Mouse (Mus musculus): ENCODE measurements at regions not wholly inside any gene's neighbourhood (a gene's known extent, or its start where the extent isn't known, plus 50 kb on each side); places are given as distances from the start of the nearest gene placed in this dataset.

DNA sequence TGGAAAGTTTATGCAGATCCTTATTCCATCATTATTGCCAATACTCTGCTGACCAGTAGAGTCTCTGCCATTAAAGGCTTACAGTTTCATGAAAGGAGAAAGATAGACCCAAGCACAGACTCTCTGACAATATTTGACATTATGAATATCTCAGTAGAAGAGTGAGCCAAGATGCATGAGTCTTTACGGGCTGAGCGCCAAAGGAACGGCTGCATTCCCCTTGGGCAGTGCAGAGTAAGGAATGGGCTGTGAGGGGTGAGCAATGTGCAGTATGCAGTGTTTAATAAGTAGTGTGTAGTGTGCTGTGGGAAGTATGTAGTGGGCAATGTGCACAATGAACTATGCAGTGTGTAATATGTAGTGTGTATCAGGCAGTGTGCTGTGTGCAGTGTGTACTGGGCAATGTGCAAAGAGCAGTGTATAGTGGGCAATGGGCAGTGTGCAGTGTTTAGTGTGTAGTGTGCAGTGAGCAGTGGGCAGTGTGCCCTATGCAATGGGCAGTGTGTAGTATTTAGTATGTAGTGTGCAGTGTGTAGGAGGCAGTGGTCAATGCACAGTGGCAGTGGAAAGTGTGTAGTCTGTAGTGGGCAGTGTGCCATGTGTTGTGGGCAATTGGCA is 671.8 kb downstream of the 5730522E02Rik start:
- intact Hi-C loops (cut with DNase I) = no loop called here
- no peak for DNase-seq (ENCODE audit: extremely low spot score in 1 of 2, low spot score in 2 of 2)

DNA sequence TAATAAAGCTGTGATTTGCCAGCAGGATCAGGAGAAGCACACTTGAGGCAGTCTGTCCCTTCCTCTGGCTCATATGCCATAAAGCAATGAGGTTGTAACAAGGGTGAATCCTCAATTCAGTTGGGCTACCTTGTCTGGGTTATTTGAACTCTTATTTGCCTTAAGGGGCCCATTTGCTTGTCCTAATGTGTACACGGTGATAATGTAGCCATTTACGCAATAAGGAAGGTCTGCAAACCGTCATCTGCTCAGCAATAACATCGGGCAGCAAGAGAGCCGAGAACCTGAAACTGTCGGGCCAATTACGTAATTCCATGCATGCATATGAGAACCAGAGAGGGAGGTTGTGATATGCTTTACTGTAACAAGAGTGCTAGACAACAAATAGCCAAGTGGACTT is 674.5 kb downstream of the 5730522E02Rik start:
- intact Hi-C loops (cut with DNase I) = no loop called here
- no peak for DNase-seq (ENCODE audit: extremely low spot score in 1 of 2, low spot score in 2 of 2)

DNA sequence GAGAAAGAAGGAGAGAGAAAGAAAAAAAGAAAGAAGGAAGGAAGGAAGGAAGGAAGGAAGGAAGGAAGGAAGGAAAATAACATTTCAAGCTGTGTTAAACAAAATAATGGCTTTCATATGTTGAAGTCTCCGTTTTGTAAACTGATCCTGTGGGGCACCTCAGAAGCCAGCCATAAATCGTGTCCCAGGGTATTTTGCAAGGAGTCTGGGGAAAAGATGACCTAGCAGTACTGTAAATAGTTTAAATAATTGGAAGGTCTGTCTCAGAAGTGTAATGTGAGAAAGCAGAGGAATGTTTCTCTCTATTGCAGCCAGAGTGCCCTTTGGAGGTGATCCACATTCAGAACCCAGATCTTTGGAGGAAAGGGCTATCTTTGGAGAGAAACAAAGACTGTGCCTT is 677.5 kb downstream of the 5730522E02Rik start:
- intact Hi-C loops (cut with DNase I) = no loop called here
- DNase-seq (ENCODE audit: extremely low spot score in 1 of 2, low spot score in 2 of 2) = no peak

DNA sequence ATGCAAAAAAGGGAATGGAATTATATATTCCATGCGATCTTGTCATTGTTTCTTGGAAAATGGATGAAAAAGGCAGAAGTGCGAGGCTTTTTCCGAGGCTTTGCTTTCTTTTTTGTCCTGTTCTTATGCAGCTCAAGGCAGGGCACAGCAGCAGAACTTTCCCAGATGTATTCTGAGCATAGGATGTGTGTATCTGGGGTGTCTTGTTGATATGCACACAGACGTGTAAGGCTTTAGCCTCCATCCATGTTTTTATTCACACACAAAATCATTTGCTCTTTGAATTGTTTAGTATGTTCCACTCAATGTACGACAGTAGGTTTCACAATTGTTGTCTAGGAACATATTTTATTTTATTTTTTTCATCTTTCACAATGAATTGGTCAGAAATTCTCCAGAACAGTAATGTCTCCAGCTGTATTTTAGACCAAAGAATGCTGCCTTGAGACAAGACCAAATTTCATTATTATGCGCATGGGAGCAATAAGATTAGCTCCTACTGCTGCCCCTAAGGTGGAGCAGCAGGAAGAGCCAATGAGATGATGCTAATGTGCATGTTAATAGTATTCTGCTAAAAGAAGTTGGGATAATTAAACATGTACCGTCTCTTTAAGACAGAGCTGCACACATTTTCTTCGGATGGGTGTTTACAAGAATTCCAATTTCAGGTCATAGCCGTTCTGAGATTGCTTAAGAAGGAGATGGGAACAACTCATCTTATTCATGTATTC is 678.7 kb downstream of the 5730522E02Rik start:
- DNase-seq (ENCODE audit: extremely low spot score in 1 of 2, low spot score in 2 of 2) = no peak
- intact Hi-C loops (cut with DNase I) = no loop called here

DNA sequence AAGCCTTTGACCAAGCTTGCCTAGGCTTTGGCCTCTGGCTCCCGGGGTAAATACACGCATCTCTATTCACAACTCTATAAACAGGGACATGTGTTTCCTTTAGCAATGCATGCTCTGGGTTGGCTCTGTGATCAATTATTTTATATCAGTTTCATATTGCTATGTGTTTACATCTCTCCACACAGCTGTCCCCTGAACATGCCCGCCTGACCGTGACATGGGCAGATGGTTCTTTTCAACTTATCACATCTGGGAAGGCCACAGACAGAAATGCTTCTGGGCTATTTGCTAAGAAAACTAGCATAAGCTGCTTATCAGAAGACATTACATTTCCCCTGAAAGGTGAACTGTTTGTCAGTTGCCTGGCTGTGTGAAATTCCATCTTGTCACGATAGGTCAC is 682.5 kb downstream of the 5730522E02Rik start:
- DNase-seq (ENCODE audit: extremely low spot score in 1 of 2, low spot score in 2 of 2) = no peak
- intact Hi-C loops (cut with DNase I) = no loop called here

DNA sequence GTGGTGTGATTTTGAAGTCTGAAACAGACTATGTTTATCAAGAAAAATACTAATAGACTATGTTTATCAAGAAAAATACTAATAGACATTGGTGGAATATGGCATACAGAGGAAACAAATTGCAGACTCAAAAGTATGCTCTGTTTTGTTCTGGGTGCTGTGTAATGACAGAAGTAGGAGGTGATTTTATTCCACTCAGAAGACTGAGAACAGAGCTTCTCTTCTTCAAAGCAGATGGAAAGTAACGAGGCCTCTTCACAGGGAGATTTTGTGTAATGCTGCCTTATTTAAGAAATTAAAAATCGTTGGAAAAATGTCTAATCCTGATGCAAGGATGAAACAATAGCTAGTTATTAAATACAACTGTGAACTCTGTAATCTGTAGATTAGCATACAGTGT is 691.7 kb downstream of the 5730522E02Rik start:
- DNase-seq (ENCODE audit: extremely low spot score in 1 of 2, low spot score in 2 of 2) = no peak
- intact Hi-C loops (cut with DNase I) = no loop called here

DNA sequence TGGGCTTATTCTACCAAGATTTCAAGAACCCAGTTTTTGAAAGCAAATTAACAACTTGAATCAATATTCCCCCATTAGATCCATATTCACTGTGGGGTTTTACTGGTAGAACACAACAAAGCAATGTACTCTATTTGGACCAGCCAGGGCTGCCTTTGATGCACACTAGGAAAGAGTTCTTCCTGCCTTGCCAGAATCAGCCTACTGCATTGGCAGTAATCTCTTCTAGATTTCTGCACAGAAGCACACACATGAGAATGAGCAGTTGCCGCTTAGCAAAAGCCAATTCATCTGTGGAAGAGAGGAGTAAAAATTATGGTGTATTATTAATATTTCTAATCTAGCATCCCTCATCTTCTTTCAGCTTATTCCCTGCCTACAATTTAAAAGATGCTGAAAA is 692.4 kb downstream of the 5730522E02Rik start:
- DNase-seq (ENCODE audit: extremely low spot score in 1 of 2, low spot score in 2 of 2) = peak in 1 of 2 experiments; percentile 5

DNA sequence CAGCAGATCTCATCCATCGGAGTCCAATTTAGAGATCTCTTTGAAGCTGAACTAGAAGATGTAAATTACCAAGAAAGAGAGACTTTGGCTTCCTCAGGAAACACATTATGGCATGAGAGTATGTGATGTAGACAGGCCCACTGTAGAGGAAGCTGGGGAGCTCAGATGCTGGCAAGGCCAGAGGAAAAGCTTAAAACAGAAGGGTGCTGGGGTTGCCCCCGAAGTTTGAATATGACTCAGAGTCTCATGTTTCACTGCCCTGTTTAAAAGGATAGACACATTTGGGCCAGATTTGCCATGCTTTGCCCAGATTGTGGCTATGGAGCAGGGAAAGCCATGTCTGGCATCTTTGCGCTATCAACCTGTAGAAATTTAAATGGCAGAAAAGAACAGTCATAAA is 705.1 kb downstream of the 5730522E02Rik start:
- intact Hi-C loops (cut with DNase I) = no loop called here
- DNase-seq (ENCODE audit: extremely low spot score in 1 of 2, low spot score in 2 of 2) = no peak

More for the DNA sequence above, 692.4 kb downstream of the 5730522E02Rik start:
- intact Hi-C loops (cut with DNase I) = no loop called here

DNA sequence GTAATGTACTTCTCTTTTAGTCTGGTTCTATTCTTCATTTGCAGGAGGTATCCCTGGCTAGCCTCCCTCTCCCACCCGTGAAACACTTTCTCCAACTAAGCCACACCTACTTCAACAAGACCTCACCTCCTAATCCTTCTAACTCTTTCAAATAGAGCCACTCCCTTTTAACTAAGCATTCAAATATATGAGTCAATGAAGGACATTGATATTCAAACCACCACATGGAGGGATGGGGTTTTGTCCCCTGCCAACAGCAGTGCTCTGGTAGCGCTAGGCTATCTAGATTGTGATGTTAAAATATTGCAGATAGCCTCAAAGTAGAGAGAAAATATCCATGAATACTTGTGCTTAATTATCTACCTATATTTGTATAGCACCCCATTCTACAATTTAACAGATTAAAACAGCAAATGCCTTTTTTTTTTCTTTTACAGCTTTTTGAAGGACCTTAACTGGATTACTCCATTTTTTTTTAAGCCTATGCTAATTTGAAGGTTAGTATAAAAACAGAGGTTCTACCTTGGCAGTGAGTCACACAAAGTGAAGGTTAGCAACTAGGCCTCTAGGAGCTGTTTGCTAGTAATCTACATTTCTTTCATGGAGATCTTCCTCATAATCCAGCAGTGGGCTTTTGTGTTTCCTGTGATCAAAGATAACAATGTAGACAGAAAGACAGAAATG is 736.7 kb downstream of the 5730522E02Rik start:
- intact Hi-C loops (cut with DNase I) = no loop called here
- DNase-seq (ENCODE audit: extremely low spot score in 1 of 2, low spot score in 2 of 2) = no peak

DNA sequence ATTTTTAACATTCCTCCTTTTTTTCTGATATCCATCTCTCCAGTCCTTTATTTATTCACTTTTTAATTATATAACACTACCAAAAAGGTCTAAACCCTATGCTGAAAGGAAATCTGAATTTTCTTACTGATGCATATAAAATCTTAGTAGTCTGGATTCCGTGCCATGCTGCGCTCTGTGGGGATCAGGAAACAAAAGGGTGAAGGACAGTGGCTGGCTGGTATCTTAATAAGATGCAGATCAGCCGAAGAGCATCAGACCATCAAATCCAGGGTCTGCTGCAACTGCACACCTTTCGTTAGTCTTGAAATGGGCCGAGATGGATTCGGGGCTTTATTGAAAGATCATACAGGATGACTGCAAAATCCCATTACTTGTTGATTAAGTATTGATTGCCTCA is 740.7 kb downstream of the 5730522E02Rik start:
- intact Hi-C loops (cut with DNase I) = no loop called here
- no peak for DNase-seq (ENCODE audit: extremely low spot score in 1 of 2, low spot score in 2 of 2)

DNA sequence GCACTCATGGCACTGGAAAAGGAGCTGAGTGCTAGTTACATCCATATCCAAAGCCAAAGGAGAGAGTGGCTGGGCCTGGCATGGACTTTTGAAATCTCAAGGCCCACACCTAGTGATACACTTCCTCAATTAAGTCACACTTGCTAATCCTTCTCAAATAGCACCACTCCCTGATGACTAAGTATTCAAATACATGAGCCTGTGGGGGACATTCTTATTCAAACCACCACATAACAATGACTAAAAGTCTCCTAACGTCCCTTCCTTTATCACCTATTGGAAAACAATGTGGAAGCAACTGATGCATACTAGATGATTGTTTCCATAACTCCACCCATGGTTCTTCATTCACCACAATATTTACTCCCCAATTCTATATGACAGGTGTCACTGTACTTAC is 773.4 kb downstream of the 5730522E02Rik start:
- no peak for DNase-seq (ENCODE audit: extremely low spot score in 1 of 2, low spot score in 2 of 2)
- intact Hi-C loops (cut with DNase I) = no loop called here

DNA sequence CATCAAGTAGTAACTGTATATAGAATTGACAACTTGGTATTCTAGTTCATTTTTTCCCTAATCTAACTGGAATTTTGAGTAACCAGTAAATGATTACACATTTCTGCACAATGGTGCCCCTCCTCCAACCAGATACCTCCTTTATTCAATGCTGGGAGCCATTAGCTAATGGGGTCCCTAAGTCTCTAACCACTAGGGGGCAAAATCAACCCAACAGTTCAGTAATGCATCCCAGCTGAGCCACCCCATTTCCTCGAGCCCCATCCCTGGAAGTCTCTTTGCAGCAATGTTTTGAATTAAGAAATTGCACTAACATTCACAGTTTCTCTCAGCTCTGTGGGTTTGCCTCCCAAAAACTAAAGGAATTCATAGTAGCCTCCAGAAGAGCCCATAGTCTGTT is 774.9 kb downstream of the 5730522E02Rik start:
- no peak for DNase-seq (ENCODE audit: extremely low spot score in 1 of 2, low spot score in 2 of 2)
- intact Hi-C loops (cut with DNase I) = no loop called here

DNA sequence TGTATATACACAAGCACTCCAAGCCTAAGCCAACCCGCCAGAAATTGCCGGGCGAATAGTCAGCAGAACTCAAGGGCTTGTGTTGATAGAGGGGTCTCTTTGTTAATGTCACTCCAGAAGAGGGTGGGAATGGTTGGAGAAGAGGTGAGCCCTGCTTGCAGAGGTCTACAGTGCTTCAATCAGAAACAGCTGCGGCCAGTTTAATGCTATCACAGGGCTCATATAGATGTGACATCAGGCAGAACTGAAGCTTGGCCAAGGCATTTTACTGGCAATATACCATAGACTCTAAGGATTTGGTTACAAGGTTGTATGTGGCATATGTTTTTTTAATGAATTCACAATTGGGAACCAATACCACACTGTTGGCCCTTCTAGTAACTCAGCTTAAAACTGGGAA is 787.4 kb downstream of the 5730522E02Rik start:
- intact Hi-C loops (cut with DNase I) = no loop called here

DNA sequence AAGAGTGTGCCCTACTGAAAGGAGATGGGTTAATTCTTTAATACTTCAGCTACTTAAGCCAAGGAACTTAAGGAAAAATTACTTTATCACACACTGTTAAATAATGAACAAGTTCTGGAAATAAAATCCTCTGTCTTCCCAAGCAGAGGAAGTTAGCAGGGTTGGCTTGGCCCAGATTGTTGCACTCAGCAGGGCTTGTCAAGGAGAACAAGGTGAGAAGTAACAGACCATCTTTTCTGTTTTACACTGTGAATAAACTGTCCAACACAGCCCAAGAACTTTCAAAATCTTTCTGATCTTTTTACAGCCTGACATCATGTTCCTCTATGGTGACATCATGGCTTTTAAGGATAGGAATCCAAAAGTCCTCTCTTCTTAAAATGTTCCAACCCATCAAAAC is 789.1 kb downstream of the 5730522E02Rik start:
- DNase-seq (ENCODE audit: extremely low spot score in 1 of 2, low spot score in 2 of 2) = no peak
- intact Hi-C loops (cut with DNase I) = no loop called here

More for the DNA sequence above, 787.4 kb downstream of the 5730522E02Rik start:
- no peak for DNase-seq (ENCODE audit: extremely low spot score in 1 of 2, low spot score in 2 of 2)

DNA sequence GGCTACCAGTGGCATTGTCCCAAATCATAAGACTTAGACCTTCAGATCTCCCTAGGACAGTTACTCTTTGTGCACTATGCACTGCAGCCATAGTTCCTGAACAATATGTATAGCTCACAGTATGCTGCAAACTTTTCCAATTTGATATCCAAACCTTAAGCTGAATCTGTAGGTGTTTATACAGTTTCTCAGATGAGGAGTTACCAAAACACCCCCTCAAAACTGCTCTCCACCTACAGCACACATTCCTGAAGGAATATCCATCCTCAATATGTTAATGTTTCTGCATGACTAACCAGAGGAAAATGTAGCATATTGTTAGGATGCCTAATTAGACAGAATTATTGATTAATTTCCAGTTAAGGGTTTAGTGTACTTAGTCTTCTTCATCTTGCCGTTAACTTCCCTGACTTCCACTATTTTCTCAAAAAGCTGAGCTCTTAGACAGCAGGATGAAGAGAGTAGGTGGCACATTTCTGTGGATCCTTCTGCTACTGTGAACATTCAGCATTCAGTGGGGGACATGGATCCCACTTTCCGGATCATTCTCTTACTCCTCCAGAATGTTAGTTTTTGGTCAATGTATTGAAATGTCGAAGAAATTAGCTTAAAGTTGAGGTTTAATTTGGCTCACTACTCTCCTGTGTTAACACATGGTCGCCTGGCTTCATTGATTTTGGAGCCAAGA is 800.0 kb downstream of the 5730522E02Rik start:
- intact Hi-C loops (cut with DNase I) = no loop called here
- no peak for DNase-seq (ENCODE audit: extremely low spot score in 1 of 2, low spot score in 2 of 2)

DNA sequence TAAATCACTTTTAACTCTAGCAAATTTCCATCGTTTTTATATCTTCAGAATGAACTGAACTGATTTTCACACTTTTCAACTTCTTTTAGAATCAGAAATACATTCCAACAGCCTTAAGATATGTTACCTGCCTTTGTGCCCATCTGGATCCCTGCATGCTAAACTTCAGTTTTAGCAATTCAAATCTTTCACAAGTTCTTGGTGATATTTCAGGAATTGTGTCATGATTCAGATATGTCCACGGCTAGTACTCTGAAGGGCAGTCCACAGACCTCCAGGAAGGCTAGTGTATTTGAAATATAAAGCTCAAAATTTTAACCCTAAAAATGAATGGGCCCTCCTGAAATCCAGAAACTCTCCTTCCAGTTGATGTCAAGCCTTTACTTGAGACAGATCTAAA is 818.9 kb downstream of the 5730522E02Rik start:
- intact Hi-C loops (cut with DNase I) = no loop called here
- DNase-seq (ENCODE audit: extremely low spot score in 1 of 2, low spot score in 2 of 2) = no peak

DNA sequence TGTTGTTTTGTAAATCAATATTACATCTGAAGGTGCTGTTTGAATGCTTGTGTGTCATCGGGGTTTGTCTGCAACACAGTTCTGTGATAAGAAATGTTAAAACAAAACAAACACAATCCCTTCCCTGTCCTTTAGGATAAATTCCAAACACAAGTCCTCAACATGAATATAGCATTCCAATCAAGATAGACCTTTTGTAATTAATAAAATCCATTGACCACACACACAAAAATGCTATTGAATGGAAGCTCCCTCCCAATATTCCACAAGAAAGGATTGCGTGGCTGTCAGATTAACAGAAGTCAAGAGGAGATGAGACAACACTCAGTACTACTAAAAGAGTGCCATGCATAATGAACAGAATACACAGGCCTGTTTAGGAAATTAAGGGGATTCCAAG is 843.5 kb downstream of the 5730522E02Rik start:
- no peak for DNase-seq (ENCODE audit: extremely low spot score in 1 of 2, low spot score in 2 of 2)
- intact Hi-C loops (cut with DNase I) = no loop called here

DNA sequence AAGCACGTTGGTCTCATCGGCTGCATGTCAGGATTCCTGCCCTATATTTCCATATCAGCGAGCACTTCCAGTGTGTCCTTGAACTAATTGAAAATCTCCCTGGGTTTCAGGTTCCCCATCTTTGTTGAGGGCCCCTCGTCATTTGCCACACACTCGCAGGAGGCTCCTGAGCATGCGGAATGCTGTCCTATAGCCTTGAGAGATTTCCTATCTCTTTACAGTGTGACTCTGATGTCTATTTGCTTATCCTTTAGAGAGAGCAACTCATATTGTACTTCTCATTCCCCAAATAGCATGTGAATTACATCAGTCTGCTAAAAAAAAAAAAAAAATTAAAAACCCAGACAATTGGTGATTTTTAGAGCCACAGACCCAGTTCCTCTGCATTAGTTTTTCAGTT is 845.1 kb downstream of the 5730522E02Rik start:
- DNase-seq (ENCODE audit: extremely low spot score in 1 of 2, low spot score in 2 of 2) = no peak
- intact Hi-C loops (cut with DNase I) = no loop called here

DNA sequence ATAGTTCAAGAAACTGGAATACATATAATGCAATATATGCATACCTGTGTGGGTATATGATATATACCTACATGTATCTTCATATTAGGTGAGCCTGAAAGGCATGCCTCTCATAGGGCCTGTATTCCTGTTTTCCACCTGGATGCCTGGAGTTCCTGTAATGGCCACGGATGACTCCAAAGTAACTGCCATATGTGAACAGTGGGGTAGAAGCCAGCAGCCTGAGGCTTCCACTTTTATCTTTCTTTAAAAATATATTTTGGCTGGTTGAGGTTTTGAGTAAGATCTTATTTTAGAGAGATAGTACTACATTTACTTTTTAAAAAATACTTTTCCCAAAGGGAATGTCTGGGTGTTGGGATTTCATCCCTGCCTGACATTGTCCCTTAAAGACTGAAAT is 850.8 kb downstream of the 5730522E02Rik start:
- DNase-seq (ENCODE audit: extremely low spot score in 1 of 2, low spot score in 2 of 2) = peak in 1 of 2 experiments; percentile 41
- intact Hi-C loops (cut with DNase I) = no loop called here
